Mouse (Mus musculus) stomach, postnatal 0 days (tissue): Measurements from ENCODE around the gene As3mt.

Experiments used
- CTCF ChIP-seq: IDR thresholded peaks from 2 replicates; pipeline ENCODE4 v1.5.1; 2016; ENCODE audit warnings: antibody characterized with exemption, low read depth, mild to moderate bottlenecking, moderate library complexity
- EP300 ChIP-seq: optimal IDR thresholded peaks from 2 replicates; pipeline ENCODE3; 2016; ENCODE audit warnings: antibody characterized with exemption

- TF ChIP-seq CTCF (no peak), EP300 (no peak)
Measured at GRCm38 (mm10) chr19:46784502-46784901, 77.2 kb downstream of the As3mt start.
